Mouse (Mus musculus) layer of hippocampus, postnatal 25 days (tissue): ENCODE data around the gene Bhlhe23. TPM values are rescaled to one million over a fixed set of nuclear protein-coding genes. Genes with fewer than 3 reads are reported as not detected.
A peak's percentile ranks its signal among the peaks of the same experiment; 100 is the strongest.

Source experiments
- DNase-seq, 2 experiments: peaks; one replicate each; pipeline ENCODE4 v3.0.0; 2022; ENCODE audit warnings: mixed read lengths in 2 of 2, low spot score in 1 of 2; ENCODE audit errors: extremely low spot score in 1 of 2
- total RNA-seq, 2 experiments: library from RNA; stranded (reverse); gene quantifications; 2 replicates each; pipeline ENCODE4 v1.2.3; 2021

Gene Bhlhe23
- total RNA-seq, 2 experiments from 2014 or later: not detected

- peak; percentile 37 to 68 for DNase-seq
These were observed 2.8 kb upstream of the Bhlhe23 start for GRCm38 (mm10) chr2:180779226-180780104.

- no peak for DNase-seq
These were observed 1.1 kb downstream of the Bhlhe23 start for GRCm38 (mm10) chr2:180775641-180776040.

GRCm38 (mm10) chr2:180775223-180775622 is 1.5 kb downstream of the Bhlhe23 start:
- no peak for DNase-seq

GRCm38 (mm10) chr2:180765713-180766112 is 11.0 kb downstream of the Bhlhe23 start:
- no peak for DNase-seq

- no peak for DNase-seq
These were observed 11.7 kb downstream of the Bhlhe23 start for GRCm38 (mm10) chr2:180764986-180765385.

- DNase-seq: no peak
These were observed 18.0 kb downstream of the Bhlhe23 start for GRCm38 (mm10) chr2:180758513-180759263.

GRCm38 (mm10) chr2:180756786-180757185 is 19.9 kb downstream of the Bhlhe23 start:
- no peak for DNase-seq

- DNase-seq: peak in 1 of 2 experiments; percentile 34
These were observed 20.8 kb downstream of the Bhlhe23 start for GRCm38 (mm10) chr2:180755896-180756295.

- DNase-seq: no peak
These were observed 21.6 kb downstream of the Bhlhe23 start for GRCm38 (mm10) chr2:180754976-180755688.

- DNase-seq: no peak
These were observed 27.8 kb downstream of the Bhlhe23 start for GRCm38 (mm10) chr2:180748904-180749303.

GRCm38 (mm10) chr2:180746569-180747192 is 30.0 kb downstream of the Bhlhe23 start:
- DNase-seq: no peak

- peak; percentile 80 to 96 for DNase-seq
These were observed 31.3 kb downstream of the Bhlhe23 start for GRCm38 (mm10) chr2:180745248-180745927.

- no peak for DNase-seq
These were observed 33.4 kb downstream of the Bhlhe23 start for GRCm38 (mm10) chr2:180743321-180743720.

- no peak for DNase-seq
These were observed 33.9 kb downstream of the Bhlhe23 start for GRCm38 (mm10) chr2:180742820-180743219.

GRCm38 (mm10) chr2:180741421-180741820 is 35.3 kb downstream of the Bhlhe23 start:
- no peak for DNase-seq

- DNase-seq: no peak
These were observed 36.4 kb downstream of the Bhlhe23 start for GRCm38 (mm10) chr2:180740349-180740748.

- no peak for DNase-seq
These were observed 38.7 kb downstream of the Bhlhe23 start for GRCm38 (mm10) chr2:180737984-180738383.

GRCm38 (mm10) chr2:180735232-180735631 is 41.5 kb downstream of the Bhlhe23 start:
- DNase-seq: no peak

GRCm38 (mm10) chr2:180731984-180732383 is 44.7 kb downstream of the Bhlhe23 start:
- no peak for DNase-seq

- no peak for DNase-seq
These were observed 45.7 kb downstream of the Bhlhe23 start for GRCm38 (mm10) chr2:180731036-180731435.
